Mouse (Mus musculus) limb, embryonic 15.5 days (tissue): ENCODE measurements around the gene Gas6. TPM values are rescaled to one million over a fixed set of nuclear protein-coding genes. Genes with fewer than 3 reads are reported as not detected.

Experiments used
- ATAC-seq: fragments of 200-750 bp; cut with Nextera tagmentation; 2 replicates; pipeline ENCODE4 v1.8.0; 2017; ENCODE audit warnings: low read depth, moderate TSS enrichment; ENCODE audit not compliant: insufficient number of reproducible peaks, low FRiP score, low TSS enrichment
- H3K27ac ChIP-seq: fragments of 300-500 bp; sonication (generic); 2 replicates; pipeline ENCODE4 v1.5.1; 2015; ENCODE audit warnings: moderate library complexity, mild to moderate bottlenecking, inconsistent platforms
- H3K27me3 ChIP-seq: fragments of 300-500 bp; sonication (generic); 2 replicates; pipeline ENCODE4 v1.6.1; 2015; ENCODE audit warnings: inconsistent platforms
- H3K36me3 ChIP-seq: fragments of 300-500 bp; sonication (generic); 2 replicates; pipeline ENCODE4 v1.6.1; 2015; ENCODE audit warnings: inconsistent platforms
- H3K4me1 ChIP-seq: fragments of 300-500 bp; sonication (generic); 2 replicates; pipeline ENCODE4 v1.6.1; 2015; ENCODE audit warnings: inconsistent platforms
- H3K4me2 ChIP-seq: fragments of 300-500 bp; sonication (generic); 2 replicates; pipeline ENCODE4 v1.6.1; 2015; ENCODE audit warnings: mild to moderate bottlenecking, inconsistent platforms
- H3K4me3 ChIP-seq: fragments of 300-500 bp; sonication (generic); 2 replicates; pipeline ENCODE4 v1.5.1; 2015; ENCODE audit warnings: mild to moderate bottlenecking, inconsistent platforms
- H3K9ac ChIP-seq: fragments of 300-500 bp; sonication (generic); 2 replicates; pipeline ENCODE4 v1.6.1; 2015; ENCODE audit warnings: inconsistent platforms
- H3K9me3 ChIP-seq: fragments of 300-500 bp; sonication (generic); 2 replicates; pipeline ENCODE4 v1.6.1; 2016; ENCODE audit warnings: inconsistent platforms
- WGBS: fragments of 180-500 bp; shearing (Covaris S2); methylation state at CpG from one replicate; pipeline ENCODE4 v1.1.7; 2015; 5-methylcytosine and 5-hydroxymethylcytosine counted together
- polyA plus RNA-seq: library from polyadenylated mRNA; unstranded; fragments of >200 nt; fragmentation: Nextera tagmentation; extraction: Ambion mirVana; gene quantifications from 2 replicates; pipeline ENCODE4 v1.2.1, GENCODE M21; 2015

The Gas6 gene
- polyA plus RNA-seq, 1 experiment from 2014 or later: 69.4 TPM

GRCm38 (mm10) chr8:13504894-13505674, 10.8 kb upstream of the Gas6 start:
- no peak for ATAC-seq
- Histone ChIP-seq H3K4me2 (no peak overlapping the region), H3K36me3 (no peaks in the 10 kb centered on the region), H3K4me1 (no peaks in the 10 kb centered on the region), H3K4me3 (no peak overlapping the region), H3K9ac (no peak overlapping the region), H3K9me3 (no peaks in the 10 kb centered on the region), H3K27me3 (0 out of 2 replicates have a peak, but pooled peaks cover 4% of the 10 kb centered on the region), H3K27ac (no peak overlapping the region)

- Histone ChIP-seq H3K4me1 (no peaks in the 10 kb centered on the region), H3K4me2 (no peak overlapping the region), H3K36me3 (no peaks in the 10 kb centered on the region), H3K27me3 (0 out of 2 replicates have a peak, but pooled peaks cover 4% of the 10 kb centered on the region), H3K9me3 (no peaks in the 10 kb centered on the region), H3K27ac (no peak overlapping the region), H3K9ac (no peak overlapping the region), H3K4me3 (no peak overlapping the region)
- WGBS: 76% methylated on average over 8 of the region's 8 CpGs
- ATAC-seq: no peak
These were observed 9.8 kb upstream of the Gas6 start for GRCm38 (mm10) chr8:13503936-13504606.

- H3K36me3 ChIP-seq: no peaks in the 10 kb centered on the region
- no peak for ATAC-seq
- no peaks in the 10 kb centered on the region for H3K4me1 ChIP-seq
- WGBS: 70% methylated on average over 3 of the region's 3 CpGs
- 0 out of 2 replicates have a peak, but pooled peaks cover 4% of the 10 kb centered on the region for H3K27me3 ChIP-seq
- H3K9me3 ChIP-seq: no peaks in the 10 kb centered on the region
- H3K4me3 ChIP-seq: no peak overlapping the region
- H3K27ac ChIP-seq: no peak overlapping the region
- H3K9ac ChIP-seq: no peak overlapping the region
- no peak overlapping the region for H3K4me2 ChIP-seq
These were observed 6.9 kb upstream of the Gas6 start for GRCm38 (mm10) chr8:13501221-13501620.

GRCm38 (mm10) chr8:13493011-13493410, 1.3 kb downstream of the Gas6 start:
- peak overlapping the region; percentile 94 for H3K4me2 ChIP-seq
- ATAC-seq: no peak

GRCm38 (mm10) chr8:13492198-13492995, 1.9 kb downstream of the Gas6 start:
- H3K27me3 ChIP-seq: peaks cover 39% of the 10 kb centered on the region
- no peaks in the 10 kb centered on the region for H3K36me3 ChIP-seq
- no peak overlapping the region for H3K9ac ChIP-seq
- no peak overlapping the region for H3K4me2 ChIP-seq
- no peak overlapping the region for H3K4me3 ChIP-seq
- WGBS: 37% methylated on average over 9 of the region's 9 CpGs
- peaks cover 25% of the 10 kb centered on the region for H3K4me1 ChIP-seq
- no peak overlapping the region for H3K27ac ChIP-seq
- ATAC-seq: no peak
- no peaks in the 10 kb centered on the region for H3K9me3 ChIP-seq

More at GRCm38 (mm10) chr8:13493011-13493410, 1.3 kb downstream of the Gas6 start:
- H3K9ac ChIP-seq: no peak overlapping the region
- no peak overlapping the region for H3K27ac ChIP-seq
- peaks cover 39% of the 10 kb centered on the region for H3K27me3 ChIP-seq
- H3K4me3 ChIP-seq: peak overlapping the region; percentile 61
- peaks cover 25% of the 10 kb centered on the region for H3K4me1 ChIP-seq
- WGBS: 36% methylated on average over 11 of the region's 11 CpGs
- no peaks in the 10 kb centered on the region for H3K36me3 ChIP-seq
- no peaks in the 10 kb centered on the region for H3K9me3 ChIP-seq

- Histone ChIP-seq H3K9ac (no peak overlapping the region), H3K4me1 (peaks cover 25% of the 10 kb centered on the region), H3K36me3 (no peaks in the 10 kb centered on the region), H3K4me2 (no peak overlapping the region), H3K27me3 (peaks cover 39% of the 10 kb centered on the region), H3K9me3 (no peaks in the 10 kb centered on the region), H3K27ac (no peak overlapping the region), H3K4me3 (no peak overlapping the region)
- ATAC-seq: no peak
- WGBS: 75% methylated on average over 14 of the region's 14 CpGs
These were observed 2.7 kb downstream of the Gas6 start for GRCm38 (mm10) chr8:13491491-13492010.

- peaks cover 34% of the 10 kb centered on the region for H3K27me3 ChIP-seq
- H3K36me3 ChIP-seq: no peaks in the 10 kb centered on the region
- ATAC-seq: no peak
- no peak overlapping the region for H3K9ac ChIP-seq
- peaks cover 25% of the 10 kb centered on the region for H3K4me1 ChIP-seq
- no peak overlapping the region for H3K27ac ChIP-seq
- no peaks in the 10 kb centered on the region for H3K9me3 ChIP-seq
- H3K4me3 ChIP-seq: no peak overlapping the region
- WGBS: 42% methylated on average over 13 of the region's 13 CpGs
- no peak overlapping the region for H3K4me2 ChIP-seq
These were observed 4.0 kb downstream of the Gas6 start for GRCm38 (mm10) chr8:13489986-13490910.

- Histone ChIP-seq H3K4me1 (peaks cover 23% of the 10 kb centered on the region), H3K27me3 (peaks cover 25% of the 10 kb centered on the region), H3K9me3 (no peaks in the 10 kb centered on the region), H3K4me2 (no peak overlapping the region), H3K9ac (no peak overlapping the region), H3K36me3 (no peaks in the 10 kb centered on the region), H3K27ac (no peak overlapping the region), H3K4me3 (no peak overlapping the region)
- WGBS: 73% methylated on average over 3 of the region's 3 CpGs
- ATAC-seq: no peak
These were observed 4.9 kb downstream of the Gas6 start for GRCm38 (mm10) chr8:13489351-13489750.

GRCm38 (mm10) chr8:13483191-13483590, 11.1 kb downstream of the Gas6 start:
- WGBS: 84% methylated on average over 5 of the region's 5 CpGs
- H3K27me3 ChIP-seq: no peaks in the 10 kb centered on the region
- H3K4me2 ChIP-seq: no peak overlapping the region
- H3K4me3 ChIP-seq: no peak overlapping the region
- ATAC-seq: no peak
- 0 out of 2 replicates have a peak, but pooled peaks cover 4% of the 10 kb centered on the region for H3K4me1 ChIP-seq
- no peaks in the 10 kb centered on the region for H3K9me3 ChIP-seq
- no peaks in the 10 kb centered on the region for H3K36me3 ChIP-seq
- no peak overlapping the region for H3K27ac ChIP-seq
- H3K9ac ChIP-seq: no peak overlapping the region

- H3K9me3 ChIP-seq: no peaks in the 10 kb centered on the region
- H3K36me3 ChIP-seq: no peaks in the 10 kb centered on the region
- 0 out of 2 replicates have a peak, but pooled peaks cover 4% of the 10 kb centered on the region for H3K4me1 ChIP-seq
- H3K27ac ChIP-seq: no peak overlapping the region
- 85% methylated on average over 2 of the region's 2 CpGs for WGBS
- H3K4me2 ChIP-seq: no peak overlapping the region
- H3K27me3 ChIP-seq: no peaks in the 10 kb centered on the region
- ATAC-seq: no peak; the same call in 1 of the 2 replicates
- no peak overlapping the region for H3K4me3 ChIP-seq
- no peak overlapping the region for H3K9ac ChIP-seq
These were observed 12.0 kb downstream of the Gas6 start for GRCm38 (mm10) chr8:13482101-13482801.
